Mouse (Mus musculus): ENCODE measurements around the gene B3glct.

- TF ChIP-seq GATA1 (IDR thresholded peaks at IDR 0.05; ENCODE audit: low read length) = no peak
- no peak for TF ChIP-seq TAL1 (IDR thresholded peaks at IDR 0.05; ENCODE audit: low read length)
These were observed 14.5 kb downstream of the B3glct start for GRCm38 (mm10) chr5:149692548-149692947.
